Mouse (Mus musculus): ENCODE data around the gene Slc11a1. TPM values are rescaled to one million over a fixed set of nuclear protein-coding genes. Genes with fewer than 3 reads are reported as not detected.
A peak's percentile ranks its signal among the peaks of the same experiment; 100 is the strongest.
"Not testable (repeated sequence)": the region's sequence is repeated elsewhere in the genome, so short reads cannot be mapped to it uniquely, and the experiment has no call there.

The Slc11a1 gene
- polyA plus RNA-seq, 1 experiment from 2014 or later: 1.6 TPM

- DNase-seq (ENCODE audit: low spot score): no peak
- 82% methylated on average over 9 of the region's 9 CpGs for WGBS
- Histone ChIP-seq H3K27ac (no peak overlapping the region), H3K9me3 (no peaks in the 10 kb centered on the region), H3K27me3 (ENCODE audit: insufficient read depth, poor library complexity, severe bottlenecking) (no peaks in the 10 kb centered on the region), H3K36me3 (peaks cover 3% of the 10 kb centered on the region), H3K4me3 (no peak overlapping the region), H3K4me1 (peaks cover 53% of the 10 kb centered on the region)
These were observed 35.1 kb upstream of the Slc11a1 start for GRCm38 (mm10) chr1:74339917-74340316.

- 93% methylated on average over 6 of the region's 6 CpGs for WGBS
- Histone ChIP-seq H3K27me3 (ENCODE audit: insufficient read depth, poor library complexity, severe bottlenecking) (no peaks in the 10 kb centered on the region), H3K4me3 (no peak overlapping the region), H3K27ac (no peak overlapping the region), H3K36me3 (peaks cover 3% of the 10 kb centered on the region), H3K9me3 (no peaks in the 10 kb centered on the region), H3K4me1 (peaks cover 48% of the 10 kb centered on the region)
- no peak for DNase-seq (ENCODE audit: low spot score)
These were observed 34.6 kb upstream of the Slc11a1 start for GRCm38 (mm10) chr1:74340361-74340764.

- not testable (repeated sequence) for H3K27me3 ChIP-seq (ENCODE audit: insufficient read depth, poor library complexity, severe bottlenecking); H3K36me3 ChIP-seq; H3K27ac ChIP-seq; H3K9me3 ChIP-seq; H3K4me3 ChIP-seq; DNase-seq (ENCODE audit: low spot score)
- H3K4me1 ChIP-seq: peaks cover 43% of the 10 kb centered on the region
- 95% methylated on average over 4 of the region's 4 CpGs for WGBS
These were observed 34.0 kb upstream of the Slc11a1 start for GRCm38 (mm10) chr1:74340992-74341391.

- Histone ChIP-seq H3K9me3 (no peaks in the 10 kb centered on the region), H3K27me3 (ENCODE audit: insufficient read depth, poor library complexity, severe bottlenecking) (no peaks in the 10 kb centered on the region), H3K27ac (no peak overlapping the region), H3K4me1 (peaks cover 40% of the 10 kb centered on the region), H3K36me3 (peaks cover 3% of the 10 kb centered on the region), H3K4me3 (no peak overlapping the region)
- WGBS: 75% methylated on average over 7 of the region's 7 CpGs
- no peak for DNase-seq (ENCODE audit: low spot score)
These were observed 33.1 kb upstream of the Slc11a1 start for GRCm38 (mm10) chr1:74341898-74342297.

- Histone ChIP-seq H3K27ac (no peak overlapping the region), H3K36me3 (peaks cover 3% of the 10 kb centered on the region), H3K9me3 (no peaks in the 10 kb centered on the region), H3K4me1 (peaks cover 36% of the 10 kb centered on the region), H3K4me3 (no peak overlapping the region), H3K27me3 (ENCODE audit: insufficient read depth, poor library complexity, severe bottlenecking) (no peaks in the 10 kb centered on the region)
- 96% methylated on average over 1 of the region's 1 CpGs for WGBS
- no peak for DNase-seq (ENCODE audit: low spot score)
These were observed 32.7 kb upstream of the Slc11a1 start for GRCm38 (mm10) chr1:74342308-74342707.

DNA sequence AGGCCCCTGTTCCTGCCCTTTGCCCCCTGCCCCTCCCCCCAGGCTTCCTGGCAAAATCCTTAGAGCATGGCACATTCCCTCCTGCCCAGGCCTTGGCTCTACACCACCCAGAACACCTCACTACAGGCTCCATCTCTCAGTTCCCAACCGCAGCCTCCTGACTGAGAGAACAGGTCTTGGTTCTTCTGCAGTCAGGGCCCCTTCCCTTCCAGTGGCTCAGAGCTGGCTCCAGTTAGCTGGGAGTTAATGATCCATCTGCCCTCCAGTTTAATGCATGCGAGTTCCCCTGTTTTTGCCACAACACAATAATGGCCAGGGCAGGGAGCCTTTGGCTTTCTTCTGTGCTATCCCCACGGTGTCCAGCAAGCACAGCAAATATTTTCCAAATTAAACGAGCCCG, 31.8 kb upstream of the Slc11a1 start:
- H3K36me3 ChIP-seq: peaks cover 7% of the 10 kb centered on the region
- peak overlapping the region; percentile 22; the same call in 1 of the 2 replicates for H3K27ac ChIP-seq
- WGBS: 80% methylated on average over 5 of the region's 5 CpGs
- DNase-seq (ENCODE audit: low spot score): no peak
- H3K27me3 ChIP-seq (ENCODE audit: insufficient read depth, poor library complexity, severe bottlenecking): no peaks in the 10 kb centered on the region
- H3K4me1 ChIP-seq: peaks cover 28% of the 10 kb centered on the region
- no peaks in the 10 kb centered on the region for H3K9me3 ChIP-seq
- H3K4me3 ChIP-seq: no peak overlapping the region

DNA sequence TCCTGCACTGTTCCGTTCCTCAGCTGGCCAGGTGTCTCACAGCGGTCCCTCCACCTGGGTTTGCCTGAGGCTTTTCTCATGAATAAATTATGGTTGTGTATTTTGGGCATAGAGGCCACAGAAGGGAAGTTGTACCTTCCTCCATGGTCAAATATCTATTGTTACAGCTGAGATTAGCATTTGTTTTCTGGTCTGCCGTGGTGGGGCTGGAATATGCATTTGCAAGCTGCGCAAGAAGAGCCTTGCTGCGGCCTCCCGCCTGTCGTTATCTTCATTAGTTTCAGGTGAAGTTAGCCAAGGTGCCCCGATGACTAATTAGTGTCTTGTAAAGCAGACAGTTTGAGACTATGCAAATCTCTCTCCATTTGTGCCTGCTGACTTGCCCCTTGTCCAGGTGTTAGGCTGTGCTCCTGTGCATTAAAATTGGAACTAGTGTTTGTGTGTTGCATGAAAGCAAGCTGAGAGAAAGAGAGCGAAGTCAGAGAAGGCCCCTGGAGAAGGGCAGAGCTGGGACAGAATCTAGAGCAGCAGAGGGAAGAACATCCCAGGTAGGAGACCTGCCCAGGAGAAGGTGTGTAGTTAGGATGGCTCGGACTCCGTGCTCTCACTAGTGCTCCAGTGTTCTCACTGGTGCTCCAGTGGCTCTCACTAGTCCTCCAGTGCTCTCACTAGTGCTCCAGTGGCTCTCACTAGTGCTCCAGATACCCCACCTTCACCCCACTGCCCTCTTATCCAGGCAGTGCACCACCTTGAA, 30.7 kb upstream of the Slc11a1 start:
- H3K36me3 ChIP-seq: peaks cover 14% of the 10 kb centered on the region
- H3K4me1 ChIP-seq: peaks cover 23% of the 10 kb centered on the region
- H3K9me3 ChIP-seq: no peaks in the 10 kb centered on the region
- DNase-seq (ENCODE audit: low spot score): no peak
- no peak overlapping the region for H3K4me3 ChIP-seq
- no peaks in the 10 kb centered on the region for H3K27me3 ChIP-seq (ENCODE audit: insufficient read depth, poor library complexity, severe bottlenecking)
- 79% methylated on average over 11 of the region's 11 CpGs for WGBS
- H3K27ac ChIP-seq: no peak overlapping the region

DNA sequence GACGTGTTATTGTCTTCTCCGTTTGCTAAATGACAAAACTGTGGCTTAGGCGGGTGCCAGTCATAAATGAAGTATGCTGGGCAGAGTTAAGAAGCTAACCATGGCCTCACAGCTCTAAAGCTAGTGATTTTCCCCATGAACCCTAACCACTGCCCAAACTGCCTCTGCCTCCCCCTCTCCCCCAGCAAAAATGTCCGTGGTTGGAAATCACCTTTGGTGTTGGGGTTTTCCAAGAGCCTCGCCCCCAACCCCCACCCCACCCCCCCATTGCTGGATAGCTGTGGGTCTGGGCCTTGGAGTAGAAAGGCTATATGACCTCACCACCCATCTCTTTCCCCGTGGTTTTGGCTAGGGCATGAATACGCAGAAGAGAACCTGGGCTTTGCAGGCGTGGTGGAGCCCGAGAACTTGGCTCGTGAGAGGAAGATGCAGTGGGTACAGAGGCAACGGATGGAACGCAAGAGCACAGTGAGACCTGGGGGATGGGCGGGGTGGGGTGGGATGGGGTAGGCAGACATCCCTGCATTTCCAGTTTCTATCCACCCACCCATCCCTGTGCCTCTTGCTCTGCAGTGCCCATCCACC, 23.7 kb upstream of the Slc11a1 start:
- Histone ChIP-seq H3K4me1 (peaks cover 18% of the 10 kb centered on the region), H3K27ac (no peak overlapping the region), H3K4me3 (no peak overlapping the region), H3K36me3 (peaks cover 56% of the 10 kb centered on the region), H3K9me3 (no peaks in the 10 kb centered on the region), H3K27me3 (ENCODE audit: insufficient read depth, poor library complexity, severe bottlenecking) (no peaks in the 10 kb centered on the region)
- no peak for DNase-seq (ENCODE audit: low spot score)
- 90% methylated on average over 13 of the region's 13 CpGs for WGBS

- DNase-seq (ENCODE audit: low spot score): no peak
- H3K4me3 ChIP-seq: no peak overlapping the region
- H3K36me3 ChIP-seq: peaks cover 54% of the 10 kb centered on the region
- peaks cover 18% of the 10 kb centered on the region for H3K4me1 ChIP-seq
- H3K27me3 ChIP-seq (ENCODE audit: insufficient read depth, poor library complexity, severe bottlenecking): no peaks in the 10 kb centered on the region
- WGBS: 58% methylated on average over 5 of the region's 5 CpGs
- H3K9me3 ChIP-seq: no peaks in the 10 kb centered on the region
- 0 out of 2 replicates have a peak overlapping the region, but pooled peaks have one; percentile 0 for H3K27ac ChIP-seq
These were observed 22.4 kb upstream of the Slc11a1 start for GRCm38 (mm10) chr1:74352532-74353096.

GRCm38 (mm10) chr1:74353453-74354229, 21.4 kb upstream of the Slc11a1 start:
- Histone ChIP-seq H3K27me3 (ENCODE audit: insufficient read depth, poor library complexity, severe bottlenecking) (no peaks in the 10 kb centered on the region), H3K27ac (0 out of 2 replicates have a peak overlapping the region, but pooled peaks have one; percentile 0), H3K36me3 (peaks cover 52% of the 10 kb centered on the region), H3K4me3 (no peak overlapping the region), H3K9me3 (no peaks in the 10 kb centered on the region), H3K4me1 (peaks cover 18% of the 10 kb centered on the region)
- WGBS: 84% methylated on average over 9 of the region's 9 CpGs
- DNase-seq (ENCODE audit: low spot score): no peak

DNA sequence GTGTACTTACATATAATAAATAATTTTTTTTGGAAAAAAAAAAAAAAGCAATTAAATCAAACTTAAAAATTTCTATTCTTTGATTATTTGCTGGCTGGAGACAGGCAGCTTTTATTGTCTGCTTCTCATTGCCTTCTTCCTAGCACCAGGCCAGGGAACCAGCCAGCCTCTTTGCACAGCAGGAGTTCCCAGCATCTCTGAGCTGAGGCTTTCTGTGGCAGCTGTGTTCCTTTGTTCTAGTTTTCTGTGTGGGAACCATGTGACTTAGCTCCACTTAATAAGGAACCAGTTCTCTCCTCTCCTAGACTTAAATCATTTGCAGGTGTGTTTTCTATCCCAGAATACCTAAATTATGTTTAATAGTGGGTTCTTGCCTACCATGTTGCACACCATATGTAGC, 17.5 kb upstream of the Slc11a1 start:
- no peaks in the 10 kb centered on the region for H3K27me3 ChIP-seq (ENCODE audit: insufficient read depth, poor library complexity, severe bottlenecking)
- no peaks in the 10 kb centered on the region for H3K9me3 ChIP-seq
- H3K4me1 ChIP-seq: peaks cover 13% of the 10 kb centered on the region
- peaks cover 16% of the 10 kb centered on the region for H3K36me3 ChIP-seq
- no peak overlapping the region for H3K27ac ChIP-seq
- no peak for DNase-seq (ENCODE audit: low spot score)
- no peak overlapping the region for H3K4me3 ChIP-seq

DNA sequence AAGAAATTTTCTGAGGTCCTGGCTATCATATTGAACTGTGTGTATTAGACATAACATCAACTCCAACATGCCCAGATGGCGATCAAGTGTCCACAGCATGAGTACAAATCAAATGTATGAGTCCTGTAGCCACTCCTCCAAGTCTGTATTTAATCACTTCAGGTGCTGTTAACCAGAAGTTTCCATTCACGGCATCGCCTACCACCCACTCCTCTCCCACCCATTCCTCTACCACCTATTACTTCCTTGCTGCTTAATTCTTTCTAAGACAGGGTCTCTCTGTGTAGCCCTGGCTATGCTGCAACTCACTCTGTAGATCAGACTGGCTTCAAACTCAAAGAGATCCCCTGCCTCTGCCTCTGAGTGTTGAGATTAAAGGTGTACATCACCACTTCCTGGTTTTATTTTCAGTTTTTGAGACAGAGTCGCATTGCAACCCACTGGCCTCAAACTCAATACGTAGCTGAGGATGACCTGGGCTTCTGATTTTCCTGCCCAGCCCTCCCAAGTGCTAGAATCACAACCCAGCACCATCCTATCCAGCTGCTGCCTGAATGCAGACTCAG, 15.0 kb upstream of the Slc11a1 start:
- H3K27ac ChIP-seq: no peak overlapping the region
- H3K27me3 ChIP-seq (ENCODE audit: insufficient read depth, poor library complexity, severe bottlenecking): no peaks in the 10 kb centered on the region
- 0 out of 2 replicates have a peak, but pooled peaks cover 2% of the 10 kb centered on the region for H3K36me3 ChIP-seq
- H3K4me1 ChIP-seq: peaks cover 14% of the 10 kb centered on the region
- WGBS: 79% methylated on average over 5 of the region's 5 CpGs
- no peak overlapping the region for H3K4me3 ChIP-seq
- DNase-seq (ENCODE audit: low spot score): no peak
- H3K9me3 ChIP-seq: no peaks in the 10 kb centered on the region
